Mouse (Mus musculus) spleen, postnatal 0 days (tissue): ENCODE data around the gene Dleu7. TPM values are rescaled to one million over a fixed set of nuclear protein-coding genes. Genes with fewer than 3 reads are reported as not detected.

Experiments
- polyA plus RNA-seq: library from polyadenylated mRNA; unstranded; fragments of >200 nt; fragmentation: Nextera tagmentation; extraction: Ambion mirVana; gene quantifications from 2 replicates; pipeline ENCODE4 v1.2.1, GENCODE M21; 2015

Dleu7 gene
- polyA plus RNA-seq, result 0.24 and 0.32 TPM in 2 replicates

DNA sequence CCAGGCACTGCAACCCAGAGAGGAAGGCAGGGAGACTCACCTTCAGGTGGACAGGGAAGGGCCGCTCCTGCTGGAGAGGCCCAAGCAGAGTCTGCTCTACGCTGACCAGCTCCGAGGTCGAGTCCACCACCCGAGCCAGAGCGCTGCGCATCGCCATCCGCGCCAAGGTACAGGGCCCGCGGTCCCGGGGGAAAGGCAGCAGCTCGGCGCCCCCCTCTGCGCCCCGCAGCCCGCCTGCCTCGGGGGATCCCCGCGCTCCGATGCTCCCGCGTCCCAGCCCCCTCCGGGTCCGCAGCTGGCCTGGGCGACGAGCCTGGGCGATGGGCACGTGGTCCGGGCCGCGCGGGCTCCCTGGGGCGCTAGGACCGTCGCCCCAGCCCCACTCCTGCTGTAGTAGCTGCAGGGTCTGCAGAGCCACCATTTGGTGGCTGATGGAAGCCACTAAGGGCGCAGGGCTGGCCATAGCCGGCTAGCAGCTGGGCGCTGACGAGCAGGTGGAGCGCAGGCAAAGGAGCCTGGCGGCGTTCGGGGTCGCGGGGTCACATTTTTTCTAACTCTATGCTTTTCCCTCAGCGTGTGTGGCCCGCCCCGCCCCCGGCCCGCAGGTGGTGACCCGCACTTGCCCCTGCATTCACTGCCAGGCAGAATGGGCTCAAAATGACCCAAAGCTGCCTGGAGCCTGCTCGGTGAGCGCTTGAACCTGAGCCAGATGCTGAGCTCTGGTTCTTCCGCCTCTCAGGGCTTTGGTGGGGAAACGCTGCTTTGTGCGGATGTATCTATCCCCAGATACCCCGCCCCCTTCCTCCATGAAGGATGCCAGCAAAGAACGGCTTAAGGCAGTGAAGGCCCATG is at the start of gene Dleu7, which contains the start of gene Rnaseh2b:
Dleu7 (minus strand) TSS at position 560 of the 852 bp plus-strand sequence.
Rnaseh2b (plus strand) TSS at position 102 of the 852 bp plus-strand sequence.

Other genes with a start within 250 kb of the Dleu7 start
- 80.0 and 98.5 TPM in 2 replicates for gene Rnaseh2b, start 458 bp downstream of the Dleu7 start, polyA plus RNA-seq
- gene Gucy1b2, start 163.2 kb upstream of the Dleu7 start, polyA plus RNA-seq, result not detected in 2 replicates